Mouse (Mus musculus) ZHBTc4 (cell line): ENCODE data around the gene Jazf1.
A peak's percentile ranks its signal among the peaks of the same experiment; 100 is the strongest.

ENCODE experiments used
- DNase-seq: peaks from one replicate; pipeline ENCODE4 v3.0.0-alpha.2; 2011; ENCODE audit warnings: low read depth, low spot score

The Jazf1 gene

DNA sequence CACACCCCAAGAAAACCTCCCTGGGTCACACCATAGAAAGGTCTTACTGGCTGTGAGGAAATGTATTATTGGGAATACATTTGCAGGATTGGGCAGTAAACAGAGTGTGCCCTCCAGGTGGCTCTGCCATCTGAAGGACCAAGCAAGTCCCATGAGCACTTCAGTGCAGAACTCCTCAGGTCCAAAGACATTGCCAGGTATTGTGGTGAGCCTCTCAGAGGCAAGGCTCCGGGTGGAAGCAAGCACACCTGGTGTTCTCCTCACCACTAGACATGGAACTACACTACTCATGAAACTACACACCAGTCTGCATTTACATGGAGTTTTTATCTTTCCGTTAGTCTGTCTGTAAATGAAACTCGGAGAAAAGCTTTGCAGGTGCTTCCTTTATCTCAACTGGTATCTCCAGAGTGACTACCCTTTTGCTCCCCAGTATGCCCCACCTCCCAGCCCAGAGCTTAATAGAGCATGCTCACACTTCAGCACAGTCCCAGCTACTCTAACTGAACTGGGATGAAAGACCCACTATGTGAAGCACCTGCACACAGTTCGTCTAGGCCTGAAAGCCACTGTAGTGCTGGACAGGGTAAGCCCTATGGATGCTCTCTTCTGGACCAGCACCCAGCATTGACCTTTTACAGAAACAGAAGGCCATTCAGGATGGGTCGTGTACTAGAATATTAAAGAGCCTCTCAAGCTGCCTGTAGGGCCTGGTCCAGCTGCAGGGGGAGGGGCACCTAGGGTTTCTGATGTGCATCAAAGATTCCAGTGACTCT is 156.1 kb downstream of the Jazf1 start:
- no peak for DNase-seq

DNA sequence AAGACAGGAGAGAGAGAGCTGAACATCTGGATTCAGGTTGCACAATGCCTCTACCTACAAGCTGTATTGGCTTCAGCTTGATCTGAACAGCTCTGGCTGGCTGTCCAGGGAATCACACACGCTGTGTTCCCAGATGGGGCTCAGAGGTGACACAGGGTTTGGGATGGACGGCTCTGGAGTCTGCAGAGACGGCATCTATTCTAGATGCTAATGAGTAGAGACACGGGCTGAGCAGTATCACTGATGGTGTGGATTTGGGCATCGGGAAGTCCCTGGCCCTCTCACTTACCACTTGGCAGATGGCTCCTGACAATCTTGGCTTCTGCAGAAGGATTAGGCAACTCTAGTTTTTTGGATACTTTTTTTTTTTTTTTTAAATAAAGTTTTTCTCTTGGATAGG is 161.6 kb downstream of the Jazf1 start:
- DNase-seq: no peak

DNA sequence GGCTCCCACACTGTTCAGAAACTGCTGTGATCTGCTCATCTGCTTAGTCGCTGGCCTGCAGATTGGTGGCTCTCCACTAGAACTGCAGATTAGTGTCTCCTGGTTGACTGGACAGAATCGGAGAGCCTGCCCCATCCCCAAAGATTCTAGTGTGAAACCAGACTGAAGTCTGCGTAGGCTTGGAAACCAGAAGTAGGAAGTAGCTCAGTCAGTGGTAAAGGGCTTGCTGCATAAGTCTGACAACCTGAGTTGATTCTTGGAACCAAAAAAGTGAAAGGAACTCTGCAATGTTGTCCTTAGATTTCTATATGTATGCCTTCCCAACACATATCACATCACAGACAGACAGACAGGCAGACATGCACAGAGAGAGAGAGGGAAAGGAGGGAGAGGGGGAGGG is 163.3 kb downstream of the Jazf1 start:
- DNase-seq: no peak

DNA sequence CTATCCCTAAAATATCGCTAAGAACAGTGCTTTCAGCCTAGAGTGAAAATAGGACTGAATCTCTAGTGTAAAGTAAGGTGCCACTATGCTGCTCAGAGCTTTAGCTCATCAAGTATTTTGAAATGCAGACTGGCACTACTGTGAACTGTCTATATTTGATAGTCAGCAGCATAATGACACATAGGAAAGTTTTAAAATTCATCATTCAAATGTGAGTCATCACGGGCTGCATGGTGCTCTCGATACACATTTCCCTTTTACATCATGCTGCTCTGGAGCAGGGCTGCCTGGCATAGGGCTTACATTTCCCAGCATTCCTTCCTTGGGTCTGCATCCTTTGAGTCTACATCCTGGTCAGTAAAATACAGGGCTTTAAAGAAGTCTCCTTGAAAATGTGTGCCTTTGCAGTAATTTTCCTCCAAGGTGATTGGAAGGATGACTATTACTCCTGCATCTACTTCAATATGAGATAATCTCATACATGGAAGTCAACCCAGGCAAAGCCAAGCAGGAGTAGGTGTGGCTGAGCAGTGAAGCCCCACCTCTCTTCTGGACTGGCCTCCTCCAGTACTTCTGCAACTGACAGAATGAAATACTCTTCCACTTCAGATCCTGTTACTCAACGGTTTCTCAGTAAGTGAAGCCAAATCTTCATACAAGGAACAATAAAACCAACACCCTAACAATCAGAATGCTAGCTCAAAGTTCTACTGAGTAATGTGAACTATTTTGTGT is 165.0 kb downstream of the Jazf1 start:
- no peak for DNase-seq

DNA sequence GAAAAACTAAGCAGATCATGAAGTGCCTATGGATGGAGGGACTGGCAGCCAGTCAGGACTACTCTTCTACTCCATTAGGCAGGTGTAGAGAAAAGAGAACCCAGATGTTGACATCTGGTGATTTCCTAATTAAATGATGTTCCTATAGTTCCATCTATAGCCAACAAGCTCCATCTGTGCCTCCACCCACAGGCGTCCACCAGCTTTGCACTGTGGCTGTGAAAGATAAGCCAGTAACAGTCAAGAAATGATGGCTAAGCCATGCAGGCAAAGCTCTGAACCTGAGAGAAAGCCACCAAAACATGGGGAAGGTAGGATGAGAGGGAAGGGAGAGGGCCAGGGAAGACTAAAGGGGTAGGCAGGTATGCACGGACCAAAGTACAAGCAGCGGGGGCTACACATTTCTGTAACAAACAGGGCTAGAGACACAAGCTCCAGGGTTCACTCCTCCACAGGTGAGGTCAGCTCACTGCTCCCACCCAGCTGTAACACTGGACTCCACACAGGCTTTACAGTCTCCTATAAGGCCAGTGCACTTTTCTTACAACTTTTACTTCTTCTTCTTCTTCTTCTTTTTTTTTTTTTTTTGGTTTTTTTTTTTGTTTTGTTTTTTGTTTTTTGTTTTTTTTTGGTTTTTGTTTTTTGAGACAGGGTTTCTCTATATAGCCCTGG is 168.7 kb downstream of the Jazf1 start:
- DNase-seq: no peak

DNA sequence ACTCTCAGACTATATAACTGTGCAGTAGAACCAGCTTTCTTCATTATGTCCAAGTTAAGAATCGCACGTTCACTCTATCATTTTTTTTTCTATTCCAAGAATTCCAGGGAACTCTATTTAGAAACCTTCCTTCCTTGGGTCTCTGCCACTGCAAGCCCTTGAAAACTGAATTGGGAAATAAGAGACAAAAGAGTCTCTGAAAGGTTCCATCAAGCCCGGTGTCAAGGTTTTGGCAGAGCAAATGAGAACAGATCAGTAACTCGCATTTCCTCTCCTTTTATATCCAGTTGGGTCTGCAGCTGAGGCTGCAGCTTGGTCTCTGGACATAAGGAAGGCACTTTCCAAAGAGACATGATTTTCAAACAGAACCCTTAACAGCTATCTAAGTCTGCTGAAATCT is 173.4 kb downstream of the Jazf1 start:
- DNase-seq: no peak

DNA sequence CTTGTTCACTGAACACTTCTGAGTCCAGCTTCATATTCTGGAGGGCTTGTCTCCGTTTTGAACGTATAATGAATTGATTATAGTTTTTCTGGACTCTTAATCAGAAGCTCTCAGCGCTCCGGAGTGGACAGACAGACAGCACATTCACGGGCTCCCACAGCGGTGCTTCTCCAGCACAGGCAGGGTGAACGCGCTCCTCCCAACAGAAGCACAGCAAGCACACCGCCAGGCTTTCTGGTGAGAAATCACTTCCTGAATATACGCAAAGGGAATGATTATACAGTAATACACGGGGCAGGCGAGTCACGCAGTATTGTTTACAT is 174.0 kb downstream of the Jazf1 start:
- no peak for DNase-seq

DNA sequence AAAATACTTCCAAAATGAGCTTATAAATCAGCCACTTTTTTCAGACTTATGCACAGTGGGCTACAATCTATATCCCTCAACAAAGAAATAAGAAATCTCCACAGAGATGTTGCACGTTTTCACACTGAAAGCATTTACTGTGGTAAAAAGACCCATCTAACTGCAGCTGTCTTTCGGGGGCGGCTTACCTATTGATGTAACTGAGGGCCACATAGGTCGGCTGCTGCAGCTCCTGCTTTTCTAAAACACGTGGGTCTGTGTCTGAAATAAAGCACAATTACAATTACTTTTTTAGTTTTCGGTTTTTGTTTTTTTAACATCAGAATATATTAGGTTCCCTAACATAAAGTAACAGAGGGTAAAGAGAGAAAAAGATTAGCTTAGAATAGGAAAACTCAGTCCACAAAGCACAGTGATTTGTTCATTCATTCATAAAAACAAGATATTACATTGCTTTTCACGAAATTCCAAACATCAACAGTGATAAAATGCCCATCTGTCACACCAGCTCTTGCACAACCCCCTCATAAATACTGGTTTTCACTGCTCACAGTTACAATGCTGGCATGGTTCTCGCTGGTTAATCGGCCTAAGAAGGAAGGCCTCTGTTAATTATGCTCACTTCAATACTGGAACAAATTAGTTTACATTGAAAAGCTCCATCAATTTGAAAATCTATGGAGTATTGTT is 174.5 kb downstream of the Jazf1 start:
- no peak for DNase-seq

DNA sequence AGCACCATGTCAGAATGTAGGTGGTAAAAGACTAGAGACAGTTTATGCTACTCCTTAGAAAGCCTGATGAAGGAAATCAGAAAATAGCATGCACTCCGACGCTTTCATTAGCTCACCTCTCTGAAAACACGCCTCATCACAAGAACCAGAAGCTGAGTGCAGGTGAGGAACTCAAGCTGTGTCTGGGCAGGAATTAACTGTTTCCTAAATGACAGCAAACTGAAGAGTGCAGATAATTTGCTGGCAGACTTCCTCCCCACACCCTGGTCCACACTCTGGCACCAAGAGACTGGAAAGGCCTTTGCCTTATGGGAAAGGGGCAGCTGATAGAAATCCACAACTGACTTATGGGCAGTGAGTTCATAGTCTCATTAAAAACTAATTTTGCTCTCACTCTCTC is 175.5 kb downstream of the Jazf1 start:
- DNase-seq: no peak

DNA sequence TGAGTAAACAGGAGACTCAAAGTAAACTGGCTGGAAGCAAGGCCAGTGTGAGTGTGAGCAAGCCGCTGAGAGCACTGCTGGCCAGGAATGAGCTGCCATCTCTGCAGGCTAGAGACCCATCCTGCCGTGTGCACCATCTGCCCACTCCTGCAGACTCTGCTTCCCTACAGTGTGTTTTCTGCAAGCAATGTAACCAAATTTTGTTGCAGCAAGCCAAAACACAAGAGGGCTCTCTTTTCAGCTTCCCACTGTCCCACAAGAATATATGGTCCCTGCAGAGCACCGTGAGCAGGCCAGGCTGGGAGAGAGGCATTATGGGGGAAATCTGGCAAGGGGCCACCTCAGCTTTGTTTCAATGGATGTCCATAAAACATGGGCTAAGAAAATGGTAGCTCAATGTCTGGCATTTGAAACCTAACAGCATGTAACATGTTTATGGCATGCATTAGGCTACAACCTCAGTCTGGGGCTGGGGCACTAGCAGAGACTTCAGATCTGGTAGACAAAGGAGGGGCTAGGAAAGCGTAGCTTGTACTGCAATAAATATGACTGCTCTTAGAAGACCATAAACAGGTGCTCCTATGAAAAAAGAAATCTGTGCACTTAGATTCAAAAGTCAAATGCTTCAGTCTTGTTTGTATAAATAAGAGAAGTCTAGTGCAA is 180.8 kb downstream of the Jazf1 start:
- no peak for DNase-seq

DNA sequence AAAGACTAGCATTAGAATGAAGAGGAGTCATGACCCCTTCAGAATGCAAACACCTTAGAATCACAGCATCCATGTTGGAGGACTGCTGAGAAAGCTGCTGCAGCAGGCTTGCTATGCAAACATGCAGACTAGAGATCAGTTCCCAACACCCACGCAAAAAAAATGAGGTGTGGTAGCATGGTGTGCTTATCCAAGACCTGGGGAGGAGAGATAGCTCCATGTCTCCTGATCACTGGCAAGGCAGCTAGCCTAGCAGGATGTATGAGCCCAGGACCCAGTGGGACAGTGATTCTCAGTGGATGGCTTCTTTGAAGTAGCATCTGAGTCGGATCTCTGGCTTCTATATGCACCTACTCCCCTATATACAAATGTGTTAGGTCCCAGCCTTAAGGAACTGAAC is 184.7 kb downstream of the Jazf1 start:
- no peak for DNase-seq

DNA sequence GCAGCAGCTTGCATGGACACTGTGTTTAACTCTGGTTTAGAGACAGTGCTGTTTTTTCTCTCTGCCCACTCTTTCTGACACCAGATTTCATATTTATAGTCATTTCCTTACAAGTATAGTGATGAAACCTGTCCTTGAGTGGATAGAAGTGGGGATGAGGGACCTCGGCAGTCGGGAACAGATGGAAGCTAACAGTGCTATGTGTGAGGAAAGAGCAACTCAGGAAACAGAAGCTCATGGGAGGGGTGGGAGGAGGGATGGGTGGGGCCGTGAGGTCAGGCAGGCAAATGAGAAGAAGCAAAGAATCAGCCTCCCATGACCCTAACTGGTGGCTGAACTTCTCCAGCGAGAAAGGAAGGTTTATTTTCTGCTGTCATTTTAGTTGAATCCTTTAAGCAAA is 191.3 kb downstream of the Jazf1 start:
- DNase-seq: no peak

DNA sequence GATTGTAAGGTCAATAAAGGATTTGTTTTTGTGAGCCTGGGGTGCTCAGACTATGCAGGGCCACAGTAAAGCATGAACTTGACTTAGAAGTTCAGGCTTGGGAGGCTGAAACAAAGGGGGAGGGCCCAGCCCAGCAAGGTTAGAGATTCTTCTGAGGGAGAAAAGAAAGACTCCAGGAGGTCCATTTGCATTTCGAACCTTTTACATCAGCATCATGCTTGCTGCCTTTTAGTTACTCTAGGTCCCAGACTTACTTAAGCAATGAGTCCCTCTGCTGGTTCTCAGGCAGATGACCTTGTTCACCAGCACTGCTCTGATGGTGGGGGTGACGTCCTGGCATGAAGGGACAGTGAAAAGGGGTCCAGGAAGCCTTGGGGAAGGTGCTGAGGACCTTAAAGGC is 197.1 kb downstream of the Jazf1 start:
- DNase-seq: peak; percentile 86

DNA sequence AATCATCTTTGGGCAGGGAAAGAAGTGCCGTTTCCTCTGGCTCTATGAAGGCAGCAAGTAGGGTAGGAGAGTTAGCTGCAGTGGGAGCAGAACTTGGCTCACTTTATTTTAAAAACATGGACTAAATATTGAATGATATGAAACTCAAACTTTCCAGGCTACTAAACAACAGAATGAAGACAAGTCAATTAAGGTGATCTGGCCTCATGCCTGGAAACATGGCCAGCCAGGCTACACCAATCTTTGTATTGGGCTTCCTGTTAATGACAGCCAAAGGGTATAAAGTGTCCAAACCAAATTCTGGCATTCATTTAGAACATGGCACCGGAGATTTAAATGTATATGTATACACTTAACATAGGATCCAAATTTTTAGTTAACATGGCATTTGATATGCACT is 199.2 kb downstream of the Jazf1 start:
- DNase-seq: no peak

DNA sequence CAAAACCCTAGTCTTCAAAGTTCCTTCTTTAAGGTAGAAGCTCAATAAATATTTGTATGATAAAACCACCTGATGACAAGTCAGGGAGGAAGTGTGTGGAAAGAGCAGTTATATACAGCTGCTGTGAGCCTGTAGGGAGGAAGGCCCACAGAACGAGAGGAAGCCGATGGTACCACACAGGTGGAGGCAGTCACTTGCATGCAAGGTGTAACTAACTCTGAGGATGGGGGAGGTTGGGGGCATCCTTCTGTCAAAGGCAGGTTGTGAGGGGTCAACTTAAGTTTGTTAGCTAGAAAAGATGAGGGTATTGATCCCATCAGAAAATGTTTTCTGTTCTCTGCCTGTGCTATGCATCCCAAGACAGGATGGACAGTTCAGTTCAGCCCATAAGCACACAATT is 200.1 kb downstream of the Jazf1 start:
- no peak for DNase-seq

DNA sequence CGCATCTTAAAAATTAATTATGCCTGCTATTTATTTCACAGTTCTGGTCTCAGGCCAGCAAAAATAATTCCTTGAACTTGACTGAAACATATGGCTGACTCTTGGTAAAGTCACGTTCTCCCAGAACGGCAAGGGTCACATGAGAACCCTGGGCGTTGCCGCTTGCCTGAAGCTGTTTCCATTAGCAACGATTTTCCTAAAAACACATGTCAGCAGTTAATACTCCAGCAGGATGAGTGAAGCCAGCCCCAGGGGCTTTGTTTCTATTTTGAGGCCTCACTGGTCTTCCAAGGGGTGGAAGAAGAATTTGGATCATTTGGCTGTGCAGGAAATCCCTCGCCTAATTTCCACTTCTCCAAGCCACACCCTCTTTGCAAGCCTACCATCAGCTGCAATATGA is 206.5 kb downstream of the Jazf1 start:
- no peak for DNase-seq

DNA sequence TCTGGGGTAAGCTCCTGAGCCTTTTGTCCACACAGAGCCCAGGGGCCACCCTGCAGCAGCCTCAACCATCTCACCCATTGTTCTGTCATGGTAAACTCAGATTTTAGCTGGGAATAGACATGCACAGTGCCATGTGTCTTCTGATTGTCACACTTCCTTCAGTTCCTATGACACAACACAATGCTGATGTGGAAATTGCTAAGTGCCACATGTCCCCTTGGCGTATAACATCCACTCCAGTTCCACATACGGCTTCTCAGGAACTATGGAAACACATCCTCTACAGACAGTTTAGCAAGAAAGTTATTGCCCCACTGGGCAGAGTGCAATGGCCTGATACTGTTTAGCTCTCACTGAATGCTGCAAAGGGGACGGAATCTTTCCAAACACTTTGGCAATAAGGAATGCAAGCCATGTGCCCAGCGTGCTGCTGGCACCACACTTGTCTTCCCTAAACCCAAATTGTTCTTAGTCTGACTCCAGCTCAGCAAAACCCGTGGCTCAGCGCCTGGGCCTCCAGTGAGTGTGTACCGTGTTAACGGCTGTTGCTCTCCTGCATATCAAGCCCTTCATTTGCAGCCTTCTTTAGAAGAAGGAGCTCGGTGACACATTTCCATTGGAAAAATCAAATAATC is 207.1 kb downstream of the Jazf1 start:
- DNase-seq: no peak

DNA sequence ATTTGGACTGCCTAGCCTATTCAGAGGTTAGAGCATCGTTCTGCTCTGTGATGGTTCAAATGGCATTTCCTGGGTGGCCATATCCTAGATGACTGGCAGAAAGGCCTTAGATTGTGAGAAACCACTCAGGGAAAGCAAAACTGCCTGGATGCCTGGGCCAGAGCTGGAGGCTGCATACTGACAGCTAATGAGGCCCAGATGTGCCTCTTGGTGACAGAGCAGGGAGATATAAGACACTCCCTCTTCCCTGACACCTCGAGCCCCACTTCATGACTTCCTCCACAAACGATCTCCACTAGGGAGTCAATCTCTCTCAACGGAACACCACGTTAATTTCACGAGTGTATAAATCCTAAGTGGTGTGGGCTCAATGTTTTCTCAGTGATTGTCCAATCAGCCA is 207.7 kb downstream of the Jazf1 start:
- no peak for DNase-seq

DNA sequence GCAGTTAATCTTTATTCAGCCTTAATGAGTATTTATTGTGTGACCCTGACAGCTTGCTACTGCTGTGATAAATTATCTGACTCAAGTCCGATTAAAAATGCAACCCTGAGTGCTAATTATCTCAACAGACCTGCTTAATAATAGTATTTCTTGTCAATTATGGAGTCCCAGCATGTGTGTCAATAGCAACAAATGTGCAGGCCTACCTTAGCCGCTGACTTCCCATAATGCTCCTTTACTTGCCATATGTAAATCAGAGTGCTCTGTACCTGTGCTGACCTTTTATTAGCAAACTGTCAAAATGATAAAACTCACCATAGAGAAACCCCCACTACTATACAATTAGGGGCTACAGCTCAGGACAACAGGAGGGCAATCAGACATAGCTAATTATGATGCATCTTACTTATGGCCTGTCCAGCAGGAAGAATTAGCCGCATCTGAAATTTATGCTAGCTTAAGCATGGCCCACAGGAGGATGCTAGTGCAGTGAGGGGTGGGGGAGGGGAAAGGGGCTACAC is 209.5 kb downstream of the Jazf1 start:
- DNase-seq: no peak

DNA sequence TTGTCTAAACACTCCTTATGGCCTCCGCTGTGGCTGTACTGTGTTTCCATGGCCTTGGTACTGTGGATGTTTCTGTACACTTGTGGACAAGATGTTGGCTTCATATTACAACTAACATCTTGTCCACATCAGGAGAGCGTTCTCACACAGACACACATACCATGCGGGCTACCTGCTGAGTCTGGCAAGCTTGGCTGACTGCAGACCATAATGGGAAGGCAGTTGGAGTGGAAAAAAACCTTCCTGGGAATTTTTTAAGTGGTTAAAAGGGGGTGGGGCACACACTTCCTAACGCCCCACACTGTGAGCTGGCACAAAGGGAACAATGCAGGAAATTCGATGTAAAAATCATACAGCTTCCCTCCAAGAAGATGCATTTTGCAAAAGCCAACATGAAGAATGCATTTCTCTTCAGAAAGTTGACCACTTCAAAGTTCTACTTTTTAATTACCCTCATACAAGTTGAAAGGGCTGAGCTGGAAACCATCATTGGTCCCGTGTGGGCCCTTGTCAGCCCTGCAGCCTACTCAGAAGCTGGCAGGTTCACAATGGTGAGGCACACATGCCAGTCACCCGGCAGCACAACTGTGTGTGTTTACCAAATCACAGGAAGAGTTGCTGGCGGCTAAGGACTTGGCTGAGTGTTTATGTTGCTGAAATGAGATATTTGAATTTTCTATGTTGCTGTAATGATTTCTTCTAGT is 215.9 kb downstream of the Jazf1 start:
- DNase-seq: no peak

DNA sequence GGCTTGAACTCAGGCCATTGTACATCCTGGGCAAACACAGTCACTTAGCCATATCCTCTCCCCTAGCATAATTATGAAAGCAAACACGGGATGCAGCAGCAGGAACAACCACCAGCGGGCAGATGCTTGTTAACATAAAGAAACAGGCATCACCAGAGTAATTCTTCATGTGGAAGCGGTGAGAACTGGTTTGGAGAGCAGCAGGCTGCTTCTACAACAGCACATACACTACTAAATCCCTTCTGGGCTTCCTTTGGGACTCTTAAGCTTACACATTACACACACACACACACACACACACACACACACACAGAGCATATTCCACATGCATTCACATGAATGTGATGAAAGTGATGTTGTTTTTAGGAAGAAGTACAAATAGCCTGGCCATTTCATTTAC is 216.5 kb downstream of the Jazf1 start:
- no peak for DNase-seq
